ENCODE assay signal across 23 mouse cellular contexts in the genomic region with DNA sequence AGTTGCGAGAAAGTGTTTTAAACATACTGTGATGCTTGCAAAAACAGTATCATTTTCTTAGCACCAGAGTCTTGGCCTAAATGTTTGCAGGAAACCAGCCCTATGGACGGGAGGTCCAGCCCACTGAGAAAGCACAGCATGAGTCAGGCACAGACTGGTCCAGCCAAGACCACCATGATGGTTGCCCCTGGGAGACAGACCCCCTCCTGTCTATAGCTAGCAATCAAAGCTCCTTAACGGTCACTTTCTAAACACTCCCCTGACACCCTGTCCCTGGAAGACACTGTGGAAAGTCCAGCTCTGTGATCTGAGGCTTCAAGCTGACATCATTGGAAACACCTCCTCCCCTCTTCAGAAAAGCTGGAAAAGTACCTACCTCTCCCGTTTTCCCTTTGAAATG. TPM values are rescaled to one million over a fixed set of nuclear protein-coding genes. Genes with fewer than 3 reads are reported as not detected.
DNase-seq lines count a peak whose midpoint lies in the region; ATAC-seq and TF ChIP-seq lines count a peak whose summit lies in the region.
"Had no signal": no experiment of that assay in that cellular context is flagged by ENCODE, and none has a peak within 500 bp of the region (broad histone marks: within the 10 kb centered on the region; RNA-seq: fewer than 3 reads in every experiment).

No protein-coding gene starts in this region.

- H3K4me1 ChIP-seq in heart, embryonic 13.5 days = peaks cover 74% of the 10 kb centered on the region
- no peaks in the 10 kb centered on the region; the same call in 1 of the 2 replicates for H3K4me1 ChIP-seq in lung, postnatal 0 days (ENCODE audit: insufficient read depth, low read depth, low read length)
- peaks cover 38% of the 10 kb centered on the region for H3K4me1 ChIP-seq in embryonic facial prominence, embryonic 13.5 days
- peaks cover 34% of the 10 kb centered on the region for H3K4me1 ChIP-seq in limb, embryonic 14.5 days (ENCODE audit: control insufficient read depth, insufficient read depth, low read length)

- no peaks in the 10 kb centered on the region for H3K9me3 ChIP-seq in heart, embryonic 13.5 days
- H3K9me3 ChIP-seq in lung, postnatal 0 days (ENCODE audit: low read length) = no peaks in the 10 kb centered on the region
- no peaks in the 10 kb centered on the region for H3K9me3 ChIP-seq in embryonic facial prominence, embryonic 13.5 days
- H3K9me3 ChIP-seq in limb, embryonic 14.5 days (ENCODE audit: control insufficient read depth, low read length) = no peaks in the 10 kb centered on the region
- H3K9me3 ChIP-seq: G1E; liver, embryonic 13.5 days; neural tube, embryonic 12.5 days had no signal

- WGBS in heart, embryonic 13.5 days = 49% methylated on average over 4 of the region's 4 CpGs
- 48% methylated on average over 4 of the region's 4 CpGs for WGBS in lung, postnatal 0 days
- 51% methylated on average over 4 of the region's 4 CpGs for WGBS in embryonic facial prominence, embryonic 13.5 days
- WGBS in limb, embryonic 14.5 days = 29% methylated on average over 4 of the region's 4 CpGs

- no peak for DNase-seq in heart, adult 18-20 months
- DNase-seq in lung, postnatal 0 days (ENCODE audit: low spot score) = no peak
- no peak for DNase-seq in lung, adult 18-20 months
- DNase-seq in limb, embryonic 14.5 days (ENCODE audit: low spot score) = peak; percentile 40
- DNase-seq in right cerebral cortex, postnatal 10 days (ENCODE audit: low spot score in 2 of 2) = no peak
- no peak for DNase-seq in adrenal gland, postnatal 25 days
- DNase-seq: adrenal gland, postnatal 10 days; cerebellum, postnatal 14 days; gastrocnemius, postnatal 25 days; kidney, adult 18-20 months; layer of hippocampus, postnatal 36 days; liver, embryonic 13.5 days; thymus, postnatal 36 days had no signal

- TF ChIP-seq POLR2A in limb, embryonic 14.5 days (IDR thresholded peaks at IDR 0.05; ENCODE audit: borderline replicate concordance, extremely low read depth, insufficient read depth, insufficient read length) = no peak

- H3K4me3 ChIP-seq in heart, embryonic 13.5 days = no peak overlapping the region
- no peak overlapping the region for H3K4me3 ChIP-seq in lung, postnatal 0 days (ENCODE audit: low read depth, low read length)
- H3K4me3 ChIP-seq in embryonic facial prominence, embryonic 13.5 days = no peak overlapping the region
- no peak overlapping the region for H3K4me3 ChIP-seq in limb, embryonic 14.5 days (replicated peaks; ENCODE audit: low read length)
- H3K4me3 ChIP-seq: liver, embryonic 13.5 days; neural tube, embryonic 12.5 days had no signal

- TF ChIP-seq CTCF in lung, postnatal 0 days (IDR thresholded peaks at IDR 0.05) = no peak

- H3K36me3 ChIP-seq in heart, embryonic 13.5 days = peaks cover 5% of the 10 kb centered on the region; the same call in 1 of the 2 replicates
- H3K36me3 ChIP-seq in lung, postnatal 0 days (ENCODE audit: insufficient read depth, low read length) = no peaks in the 10 kb centered on the region
- H3K36me3 ChIP-seq in embryonic facial prominence, embryonic 13.5 days = no peaks in the 10 kb centered on the region
- H3K36me3 ChIP-seq in limb, embryonic 14.5 days (ENCODE audit: control insufficient read depth, insufficient read depth, low read length) = no peaks in the 10 kb centered on the region
- H3K36me3 ChIP-seq: G1E; liver, embryonic 13.5 days; neural tube, embryonic 12.5 days had no signal

- H3K27ac ChIP-seq in heart, embryonic 13.5 days (replicated peaks) = peak overlapping the region; percentile 20
- no peak overlapping the region for H3K27ac ChIP-seq in lung, postnatal 0 days (ENCODE audit: low read length)
- H3K27ac ChIP-seq in embryonic facial prominence, embryonic 13.5 days = peak overlapping the region; percentile 77
- H3K27ac ChIP-seq in limb, embryonic 14.5 days (replicated peaks; ENCODE audit: low read depth, low read length) = peak overlapping the region; percentile 71
- H3K27ac ChIP-seq: hindbrain, postnatal 0 days; kidney, postnatal 0 days; liver, embryonic 13.5 days; neural tube, embryonic 12.5 days had no signal

- H3K4me2 ChIP-seq in heart, embryonic 13.5 days = no peak overlapping the region
- no peak overlapping the region for H3K4me2 ChIP-seq in lung, postnatal 0 days (replicated peaks; ENCODE audit: low read depth, low read length)
- H3K4me2 ChIP-seq in embryonic facial prominence, embryonic 13.5 days = no peak overlapping the region
- H3K4me2 ChIP-seq in limb, embryonic 14.5 days (replicated peaks; ENCODE audit: low read depth, low read length, severe bottlenecking) = no peak overlapping the region
- H3K4me2 ChIP-seq: heart, embryonic 11.5 days; liver, embryonic 13.5 days; midbrain, embryonic 11.5 days; neural tube, embryonic 12.5 days had no signal

- H3K27me3 ChIP-seq in heart, embryonic 13.5 days (replicated peaks) = no peaks in the 10 kb centered on the region
- no peaks in the 10 kb centered on the region for H3K27me3 ChIP-seq in lung, postnatal 0 days (replicated peaks; ENCODE audit: insufficient read depth, low read length)
- no peaks in the 10 kb centered on the region for H3K27me3 ChIP-seq in embryonic facial prominence, embryonic 13.5 days
- H3K27me3 ChIP-seq in limb, embryonic 14.5 days (ENCODE audit: control insufficient read depth, insufficient read depth, low read length) = no peaks in the 10 kb centered on the region
- H3K27me3 ChIP-seq: liver, embryonic 13.5 days; neural tube, embryonic 12.5 days had no signal

- ATAC-seq in heart, embryonic 13.5 days (ENCODE audit: extremely low read depth, insufficient number of reproducible peaks, low FRiP score, low TSS enrichment) = no peak
- ATAC-seq in lung, postnatal 0 days = peak; percentile 30; the same call in 1 of the 2 replicates
- ATAC-seq in embryonic facial prominence, embryonic 13.5 days (ENCODE audit: insufficient number of reproducible peaks, insufficient read depth, low FRiP score, low TSS enrichment, low read depth) = no peak
- ATAC-seq in limb, embryonic 14.5 days (ENCODE audit: low FRiP score, low read depth) = 0 out of 2 replicates have a peak, but pooled peaks have one; percentile 41
- ATAC-seq: activated CD4-positive, CD25-positive, alpha-beta regulatory T cell, adult 4 months; forebrain, embryonic 14.5 days; hindbrain, postnatal 0 days had no signal

- no peak for TF ChIP-seq EP300 in lung, postnatal 0 days (IDR thresholded peaks at IDR 0.05)

- H3K9ac ChIP-seq in heart, embryonic 13.5 days = no peak overlapping the region
- no peak overlapping the region for H3K9ac ChIP-seq in lung, postnatal 0 days (replicated peaks; ENCODE audit: low read depth)
- H3K9ac ChIP-seq in embryonic facial prominence, embryonic 13.5 days = no peak overlapping the region
- H3K9ac ChIP-seq in limb, embryonic 14.5 days (ENCODE audit: low read depth, low read length, severe bottlenecking) = no peak overlapping the region
- H3K9ac ChIP-seq: liver, embryonic 13.5 days; neural tube, embryonic 12.5 days had no signal

RNA-seq across cellular contexts. Expression of a gene that starts 17.4 kb away (rescaled TPM):
- 38.7 and 41.3 TPM in 2 replicates for polyA plus RNA-seq in heart, embryonic 13.5 days (2015; fragmentation: Nextera tagmentation; extraction: Ambion mirVana)
- total RNA-seq in heart, adult 18-20 months (2021) = 10 to 100 TPM; 36.7 to 38.2 TPM
- polyA plus RNA-seq in lung, postnatal 0 days (2015; fragmentation: Nextera tagmentation; extraction: Ambion mirVana) = 26.1 and 28.5 TPM in 2 replicates
- polyA plus RNA-seq in embryonic facial prominence, embryonic 13.5 days (2015; fragmentation: Nextera tagmentation; extraction: Ambion mirVana) = 9.7 and 10.2 TPM in 2 replicates
- 11.6 and 14.3 TPM in 2 replicates for polyA plus RNA-seq in limb, embryonic 14.5 days (2012; rRNA removed)
- polyA plus RNA-seq in limb, embryonic 14.5 days (2014; fragmentation: Nextera tagmentation; extraction: Ambion mirVana) = 11.8 and 12.8 TPM in 2 replicates
- total RNA-seq in adrenal gland, postnatal 25 days (2021) = 82.3 and 91.2 TPM in 2 replicates
- polyA plus RNA-seq: activated CD4-positive, CD25-positive, alpha-beta regulatory T cell, adult 4 months had no signal

Comparison
In these comparisons a context has a peak if more than half of its experiments do, and no peak if none do; other contexts are left out.
1. ATAC-seq: peak in lung, postnatal 0 days (single experiment) and limb, embryonic 14.5 days (single experiment); none in heart, embryonic 13.5 days (single experiment) and embryonic facial prominence, embryonic 13.5 days (single experiment).